Mouse (Mus musculus) limb, embryonic 11.5 days (tissue): ENCODE results near the gene Cttnbp2. TPM values are rescaled to one million over a fixed set of nuclear protein-coding genes. Genes with fewer than 3 reads are reported as not detected.

Source experiments
- ATAC-seq: fragments of 200-750 bp; cut with Nextera tagmentation; 2 replicates; pipeline ENCODE4 v1.8.0; 2017; ENCODE audit warnings: low read depth; ENCODE audit not compliant: insufficient number of reproducible peaks, low FRiP score, low TSS enrichment
- DNase-seq: peaks from one replicate; pipeline ENCODE4 v3.0.0-alpha.2; 2015; ENCODE audit warnings: low spot score
- H3K27ac ChIP-seq: fragments of 300-500 bp; sonication (generic); replicated peaks from 2 replicates; pipeline ENCODE4 v1.5.1; 2014; ENCODE audit warnings: low read depth, mild to moderate bottlenecking, low read length
- H3K27me3 ChIP-seq: fragments of 300-500 bp; sonication (generic); 2 replicates; pipeline ENCODE4 v1.6.1; 2014; ENCODE audit warnings: mild to moderate bottlenecking, low read length, mixed read lengths; ENCODE audit not compliant: control insufficient read depth, insufficient read depth
- H3K36me3 ChIP-seq: fragments of 300-500 bp; sonication (generic); 2 replicates; pipeline ENCODE4 v1.6.1; 2014; ENCODE audit warnings: mild to moderate bottlenecking, low read length, moderate library complexity, mixed read lengths; ENCODE audit not compliant: control insufficient read depth, insufficient read depth
- H3K4me1 ChIP-seq: fragments of 300-500 bp; sonication (generic); 2 replicates; pipeline ENCODE4 v1.6.1; 2014; ENCODE audit warnings: low read length, mixed read lengths; ENCODE audit not compliant: control insufficient read depth, insufficient read depth
- H3K4me2 ChIP-seq: fragments of 300-500 bp; sonication (generic); 2 replicates; pipeline ENCODE4 v1.6.1; 2014; ENCODE audit warnings: low read depth, mild to moderate bottlenecking, moderate library complexity; ENCODE audit not compliant: severe bottlenecking
- H3K4me3 ChIP-seq: fragments of 300-500 bp; sonication (generic); 2 replicates; pipeline ENCODE4 v1.5.1; 2014; ENCODE audit warnings: low read depth, low read length
- H3K9ac ChIP-seq: fragments of 300-500 bp; sonication (generic); 2 replicates; pipeline ENCODE4 v1.6.1; 2014; ENCODE audit warnings: mild to moderate bottlenecking, low read length
- H3K9me3 ChIP-seq: fragments of 300-500 bp; sonication (generic); 2 replicates; pipeline ENCODE4 v1.6.1; 2016; ENCODE audit warnings: low read length; ENCODE audit not compliant: control insufficient read depth
- WGBS: fragments of 180-500 bp; shearing (Covaris S2); extraction: QIAGEN DNeasy Blood & Tissue Kit; methylation state at CpG from one replicate; pipeline ENCODE4 v1.1.7; 2014; 5-methylcytosine and 5-hydroxymethylcytosine counted together
- polyA plus RNA-seq: library from polyadenylated mRNA; unstranded; fragments of >200 nt; fragmentation: Nextera tagmentation; extraction: Ambion mirVana; gene quantifications from 2 replicates; pipeline ENCODE4 v1.2.1, GENCODE M21; 2014

Gene Cttnbp2
- polyA plus RNA-seq, 1 experiment from 2014 or later: 19.9 TPM

DNA sequence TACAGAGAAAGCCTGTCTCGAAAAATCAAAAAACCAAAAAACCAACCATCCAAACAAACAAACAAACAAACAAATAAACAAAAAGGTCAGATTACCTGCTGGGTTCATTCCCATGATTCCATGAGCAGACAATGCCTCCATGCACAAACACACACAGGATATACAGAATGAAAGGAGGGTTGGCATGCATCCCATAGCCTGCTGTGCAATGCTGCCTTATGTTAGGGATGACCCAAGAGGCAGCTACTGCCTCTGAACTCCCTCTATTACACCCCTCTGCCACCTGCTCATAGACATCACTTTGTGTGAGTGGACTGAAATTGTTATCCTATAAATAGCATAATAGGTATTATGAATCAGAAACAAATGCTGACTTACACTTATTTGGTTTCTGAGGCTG, 55.0 kb downstream of the Cttnbp2 start:
- 84% methylated on average over 1 of the region's 1 CpGs for WGBS
- Histone ChIP-seq H3K27ac (no peak overlapping the region), H3K9ac (no peak overlapping the region), H3K27me3 (no peaks in the 10 kb centered on the region), H3K36me3 (no peaks in the 10 kb centered on the region), H3K4me2 (no peak overlapping the region), H3K4me3 (no peak overlapping the region), H3K4me1 (no peaks in the 10 kb centered on the region), H3K9me3 (no peaks in the 10 kb centered on the region)
- ATAC-seq: no peak
- DNase-seq: no peak

DNA sequence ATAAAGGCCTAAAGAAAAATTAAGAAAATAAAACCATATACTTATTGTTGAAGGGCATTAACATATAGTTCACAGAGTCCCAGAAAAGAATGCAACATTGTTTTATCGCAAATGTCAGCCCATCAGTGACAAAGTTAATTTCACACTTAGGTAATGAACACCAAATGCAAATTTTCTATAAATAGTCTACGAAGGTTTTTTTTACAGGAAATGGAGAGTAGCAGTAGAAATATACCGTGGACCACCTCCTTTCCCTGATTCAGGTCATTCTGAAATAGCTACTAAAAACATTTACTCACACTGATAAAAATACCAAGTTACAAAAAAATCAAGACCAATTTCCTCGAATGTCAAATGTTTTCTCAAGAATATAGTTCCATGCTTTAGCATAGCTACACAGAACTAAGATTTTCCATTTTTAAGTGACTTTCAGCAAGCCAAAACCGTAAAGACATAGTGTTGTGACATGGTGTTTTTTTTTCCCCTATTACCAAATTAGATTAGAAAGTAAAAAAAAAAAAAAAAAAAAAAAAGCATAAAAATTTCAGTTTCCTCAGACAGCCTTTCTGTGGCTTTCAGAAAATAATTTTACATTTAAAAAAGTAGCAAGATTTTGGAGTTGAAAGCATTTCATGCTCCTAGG, 64.0 kb downstream of the Cttnbp2 start:
- H3K4me1 ChIP-seq: no peaks in the 10 kb centered on the region
- ATAC-seq: no peak
- H3K9me3 ChIP-seq: no peaks in the 10 kb centered on the region
- no peak for DNase-seq
- H3K4me2 ChIP-seq: no peak overlapping the region
- no peak overlapping the region for H3K27ac ChIP-seq
- no peak overlapping the region for H3K4me3 ChIP-seq
- no peaks in the 10 kb centered on the region for H3K27me3 ChIP-seq
- no peaks in the 10 kb centered on the region for H3K36me3 ChIP-seq
- WGBS: 76% methylated on average over 5 of the region's 5 CpGs
- no peak overlapping the region for H3K9ac ChIP-seq

DNA sequence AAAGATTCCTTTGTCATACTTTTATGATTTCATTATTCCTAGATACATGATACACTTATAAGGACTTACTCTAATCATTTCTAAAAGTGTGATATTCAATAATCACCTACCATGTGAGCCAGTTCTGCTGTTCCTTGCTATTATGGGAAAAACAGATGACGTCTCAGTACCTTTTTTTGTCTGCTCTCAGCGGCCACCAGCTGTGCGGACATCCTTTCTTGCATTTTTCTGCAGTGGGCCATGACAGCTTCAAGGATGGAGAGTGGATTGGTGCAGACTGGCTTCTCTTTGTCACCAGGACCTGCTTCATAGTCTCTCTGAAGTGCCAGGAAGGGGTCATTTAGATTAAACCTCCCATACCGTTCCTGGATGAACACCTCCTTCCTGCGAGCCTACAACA, 66.6 kb downstream of the Cttnbp2 start:
- 72% methylated on average over 5 of the region's 5 CpGs for WGBS

DNA sequence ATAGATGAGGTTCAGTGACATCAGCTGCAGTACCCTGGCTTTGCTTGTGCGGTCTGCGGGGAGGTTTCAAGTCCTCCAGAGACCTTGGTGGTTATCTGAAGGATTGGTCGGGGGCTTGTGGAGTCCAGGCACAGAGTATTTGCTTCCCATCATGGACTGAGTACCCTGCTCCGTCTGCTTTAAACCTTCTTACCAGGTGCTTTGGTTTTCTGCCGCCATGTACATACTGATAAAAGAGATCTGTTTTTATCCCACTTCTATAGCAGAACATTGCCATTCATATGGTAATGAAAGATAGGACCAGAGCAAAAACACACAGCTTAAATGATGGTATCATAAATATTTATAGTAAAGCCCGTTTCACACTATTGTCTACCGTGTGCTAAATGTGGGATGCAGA, 67.7 kb downstream of the Cttnbp2 start:
- 69% methylated on average over 7 of the region's 7 CpGs for WGBS

More for the DNA sequence above, 66.6 kb downstream of the Cttnbp2 start:
- Histone ChIP-seq H3K9ac (no peak overlapping the region), H3K4me2 (no peak overlapping the region), H3K27me3 (no peaks in the 10 kb centered on the region), H3K9me3 (no peaks in the 10 kb centered on the region), H3K4me1 (no peaks in the 10 kb centered on the region), H3K36me3 (no peaks in the 10 kb centered on the region), H3K4me3 (no peak overlapping the region), H3K27ac (no peak overlapping the region)
- ATAC-seq (no peak), DNase-seq (no peak)

DNA sequence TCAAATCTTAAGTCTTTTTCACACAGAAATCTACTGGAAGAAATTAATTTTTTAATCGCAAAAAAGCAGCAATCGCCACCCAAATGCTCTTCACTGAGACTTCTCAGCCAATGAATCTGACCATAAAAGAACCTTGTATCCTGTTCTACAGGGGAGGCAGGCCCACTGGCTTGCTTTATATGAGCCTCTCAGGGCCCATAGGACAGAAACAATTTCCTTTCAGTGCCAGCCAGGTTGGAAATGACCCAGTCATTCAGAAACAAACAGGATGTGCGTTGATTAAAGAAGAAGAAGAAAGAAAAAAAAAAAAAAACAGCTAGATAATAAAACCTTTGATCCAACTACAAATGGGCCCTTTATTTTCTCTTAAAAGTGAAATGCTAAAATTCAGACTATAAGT, 68.3 kb downstream of the Cttnbp2 start:
- no peak for ATAC-seq
- H3K9ac ChIP-seq: no peak overlapping the region
- H3K4me2 ChIP-seq: no peak overlapping the region
- H3K4me1 ChIP-seq: no peaks in the 10 kb centered on the region
- H3K36me3 ChIP-seq: no peaks in the 10 kb centered on the region
- H3K27me3 ChIP-seq: no peaks in the 10 kb centered on the region
- DNase-seq: no peak
- H3K27ac ChIP-seq: no peak overlapping the region
- H3K4me3 ChIP-seq: no peak overlapping the region
- WGBS: 42% methylated on average over 3 of the region's 3 CpGs
- no peaks in the 10 kb centered on the region for H3K9me3 ChIP-seq

More for the DNA sequence above, 67.7 kb downstream of the Cttnbp2 start:
- Histone ChIP-seq H3K4me1 (no peaks in the 10 kb centered on the region), H3K9ac (no peak overlapping the region), H3K36me3 (no peaks in the 10 kb centered on the region), H3K27ac (no peak overlapping the region), H3K4me2 (no peak overlapping the region), H3K4me3 (no peak overlapping the region), H3K9me3 (no peaks in the 10 kb centered on the region), H3K27me3 (no peaks in the 10 kb centered on the region)
- DNase-seq (no peak), ATAC-seq (no peak)

DNA sequence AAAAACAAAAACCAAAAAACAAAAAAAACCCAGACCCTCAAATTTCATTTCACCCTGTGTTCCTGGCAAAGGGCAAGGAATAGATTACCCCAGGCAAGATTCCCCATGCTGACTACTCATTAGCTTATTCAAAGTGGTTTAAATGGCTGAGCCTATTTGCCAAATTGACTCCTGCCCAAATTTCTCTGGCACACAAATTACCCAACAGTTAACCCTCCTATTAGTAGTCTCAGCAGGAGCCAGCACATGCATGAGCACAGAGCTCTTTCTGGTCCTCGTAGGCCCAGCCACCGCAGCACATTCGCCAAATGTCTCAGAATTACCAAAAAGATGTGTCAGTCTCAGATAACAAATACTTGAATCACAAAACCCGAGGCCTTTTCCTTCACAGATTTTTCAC, 68.9 kb downstream of the Cttnbp2 start:
- ATAC-seq (no peak), DNase-seq (peak; percentile 42)
- no peaks in the 10 kb centered on the region for H3K4me1 ChIP-seq
- no peaks in the 10 kb centered on the region for H3K36me3 ChIP-seq
- 24% methylated on average over 4 of the region's 4 CpGs for WGBS
- H3K4me3 ChIP-seq: no peak overlapping the region
- H3K4me2 ChIP-seq: no peak overlapping the region
- no peak overlapping the region for H3K27ac ChIP-seq
- H3K9me3 ChIP-seq: no peaks in the 10 kb centered on the region
- no peak overlapping the region for H3K9ac ChIP-seq
- H3K27me3 ChIP-seq: no peaks in the 10 kb centered on the region

DNA sequence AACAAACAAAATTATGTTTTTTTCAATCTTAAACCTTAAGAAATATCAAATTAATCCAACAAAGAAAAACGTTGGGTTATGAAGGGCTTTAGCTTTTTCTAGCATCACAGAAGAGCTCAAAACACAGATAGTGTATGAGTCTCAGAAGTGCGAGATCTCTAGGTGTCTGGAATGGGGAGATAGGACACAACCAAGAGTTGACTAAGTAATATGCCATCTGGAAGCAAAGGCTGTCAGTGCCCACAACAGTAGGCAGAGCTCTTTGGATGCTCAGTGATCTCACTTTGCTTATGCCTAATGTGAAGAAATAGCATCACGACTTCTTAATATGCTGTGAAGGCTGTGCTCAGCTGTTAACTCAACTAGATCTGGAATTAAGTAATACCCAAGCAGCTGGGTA, 72.3 kb downstream of the Cttnbp2 start:
- H3K9me3 ChIP-seq: no peaks in the 10 kb centered on the region
- H3K9ac ChIP-seq: no peak overlapping the region
- no peak overlapping the region for H3K4me3 ChIP-seq
- no peaks in the 10 kb centered on the region for H3K27me3 ChIP-seq
- no peak for DNase-seq
- H3K36me3 ChIP-seq: no peaks in the 10 kb centered on the region
- no peak overlapping the region for H3K27ac ChIP-seq
- WGBS: 88% methylated on average over 3 of the region's 3 CpGs
- no peaks in the 10 kb centered on the region for H3K4me1 ChIP-seq
- no peak overlapping the region for H3K4me2 ChIP-seq
- ATAC-seq: no peak

DNA sequence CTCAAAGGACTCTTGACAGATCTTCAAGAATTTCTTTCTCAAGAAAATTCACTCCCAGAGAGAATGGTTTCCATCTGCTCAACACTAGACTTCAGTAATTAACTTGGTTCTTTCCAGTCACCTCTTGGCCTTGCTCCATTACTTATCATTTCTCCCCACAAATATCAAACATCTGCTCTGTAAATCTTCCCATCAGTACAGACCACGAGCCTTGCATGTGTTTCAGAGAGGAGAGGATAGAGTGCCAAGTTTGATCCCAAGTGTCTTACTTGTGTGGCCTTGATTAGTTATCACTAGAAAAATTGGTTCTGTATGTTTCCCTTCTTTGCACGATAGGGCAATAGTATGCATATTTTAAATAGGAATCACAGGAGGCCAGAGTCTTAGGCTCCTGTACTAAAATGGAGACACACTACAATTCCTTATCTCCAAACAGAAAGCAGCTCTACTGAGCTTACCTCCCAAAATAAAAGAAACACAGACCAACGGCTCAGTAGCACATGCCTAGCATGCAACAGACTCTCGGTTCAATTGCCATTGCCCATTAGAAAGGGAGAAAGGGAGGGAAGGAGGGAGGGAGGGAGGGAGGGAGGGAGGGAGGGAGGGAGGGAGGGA, 73.6 kb downstream of the Cttnbp2 start:
- Histone ChIP-seq H3K4me3 (no peak overlapping the region), H3K4me1 (no peaks in the 10 kb centered on the region), H3K9ac (no peak overlapping the region), H3K27ac (no peak overlapping the region), H3K27me3 (no peaks in the 10 kb centered on the region), H3K36me3 (no peaks in the 10 kb centered on the region), H3K4me2 (no peak overlapping the region), H3K9me3 (no peaks in the 10 kb centered on the region)
- ATAC-seq (no peak), DNase-seq (no peak)
- 23% methylated on average over 4 of the region's 4 CpGs for WGBS
